Mouse (Mus musculus) left cerebral cortex, postnatal 4 days (tissue): ENCODE results near the gene Trak1. TPM values are rescaled to one million over a fixed set of nuclear protein-coding genes. Genes with fewer than 3 reads are reported as not detected.
A peak's percentile ranks its signal among the peaks of the same experiment; 100 is the strongest.

Experiments used
- DNase-seq: peaks from one replicate; pipeline ENCODE4 v3.0.0-alpha.2; 2022
- intact Hi-C: fragments of 180-260 bp; cut with DNase I; formaldehyde crosslinking; loops from one replicate; pipeline ENCODE4 v1.15.1; 2025
- total RNA-seq, 2 experiments: library from RNA; stranded (reverse); gene quantifications; 2 replicates each; pipeline ENCODE4 v1.2.3; 2021

The Trak1 gene
- total RNA-seq, 2 experiments from 2014 or later = 208 to 215 TPM

DNA sequence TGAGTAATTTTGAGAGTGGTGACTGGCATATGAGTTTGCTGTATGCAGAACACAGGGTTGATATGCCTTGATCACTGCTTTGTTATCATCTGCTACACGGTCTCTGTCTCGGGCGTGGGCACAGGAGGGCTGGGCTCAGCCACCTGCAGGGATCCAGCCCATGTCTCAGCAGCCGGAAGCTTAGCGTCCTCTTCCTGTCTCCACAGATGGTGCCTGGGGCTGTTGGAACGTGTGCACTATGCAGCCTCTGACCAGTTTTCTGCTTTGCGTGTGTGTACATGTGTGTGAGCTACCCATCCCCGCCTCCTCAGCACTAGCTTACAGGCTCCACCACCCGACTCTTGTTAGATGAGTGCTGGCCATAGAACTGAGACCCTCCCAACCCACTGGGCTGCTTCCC lies 63.7 kb downstream of the Trak1 start:
- intact Hi-C loops = no loop called here
- DNase-seq = peak; percentile 56

GRCm38 (mm10) chr9:121363932-121364331 lies 66.6 kb downstream of the Trak1 start:
- intact Hi-C loops = no loop called here

GRCm38 (mm10) chr9:121366135-121366863 lies 69.0 kb downstream of the Trak1 start:
- intact Hi-C loops = no loop called here

More at GRCm38 (mm10) chr9:121363932-121364331, 66.6 kb downstream of the Trak1 start:
- DNase-seq = no peak

DNA sequence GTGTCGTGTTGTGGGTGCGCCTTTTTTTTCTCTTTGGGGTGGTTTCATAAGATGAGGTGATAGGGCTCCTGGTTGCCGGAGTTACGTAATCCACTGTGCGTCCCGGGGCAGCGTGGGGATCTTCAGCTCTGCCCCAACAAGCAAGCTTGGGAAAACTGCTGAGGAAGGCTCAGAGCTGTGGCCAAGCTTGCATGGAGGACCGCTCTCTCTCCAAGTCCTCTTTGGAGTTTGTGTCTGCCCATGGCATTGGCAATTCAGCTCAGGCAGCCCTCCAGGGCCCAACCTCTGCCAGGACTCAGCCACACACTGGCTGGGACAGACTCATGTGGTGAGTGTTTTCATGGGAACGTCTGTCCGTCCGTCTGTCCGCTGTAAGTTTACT lies 69.6 kb downstream of the Trak1 start:
- intact Hi-C loops = no loop called here

More at GRCm38 (mm10) chr9:121366135-121366863, 69.0 kb downstream of the Trak1 start:
- DNase-seq = peak; percentile 84

GRCm38 (mm10) chr9:121369573-121369972 lies 72.3 kb downstream of the Trak1 start:
- peak; percentile 53 for DNase-seq

More for the DNA sequence above, 69.6 kb downstream of the Trak1 start:
- DNase-seq = peak; percentile 85

DNA sequence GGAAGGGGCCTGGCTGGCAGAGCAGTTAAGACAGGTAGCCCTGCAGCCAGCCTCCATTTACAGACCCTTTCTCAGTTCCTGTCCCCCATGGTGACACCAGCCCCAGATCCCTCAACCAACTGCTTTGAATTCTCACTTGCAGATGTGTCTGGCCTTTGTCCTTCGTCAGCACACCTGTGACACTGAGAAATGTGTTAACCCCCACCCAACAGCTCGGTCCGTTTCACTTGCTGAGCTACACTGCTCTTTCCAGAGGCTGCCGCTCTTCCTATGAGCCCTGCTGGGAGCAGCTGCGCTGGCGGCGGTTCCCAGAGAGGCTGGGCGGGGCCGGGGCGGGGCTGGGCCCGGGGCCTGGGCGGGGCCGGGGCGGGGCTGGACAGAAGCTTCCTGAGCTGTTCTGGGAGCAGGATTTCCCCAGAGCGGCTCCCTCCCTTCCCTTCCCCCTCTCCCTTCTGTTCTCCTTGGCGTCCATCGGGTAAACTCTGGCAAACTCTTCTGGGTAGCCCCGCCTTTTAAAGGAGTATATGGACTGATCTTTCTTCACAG lies 74.1 kb downstream of the Trak1 start:
- DNase-seq = peak; percentile 89
- intact Hi-C loops = loop anchor here (5.0 kb wide), 2 partner anchors 74 to 94 kb away; partner anchors contain the start of genes Trak1 and Ulk4

More at GRCm38 (mm10) chr9:121369573-121369972, 72.3 kb downstream of the Trak1 start:
- intact Hi-C loops = no loop called here

DNA sequence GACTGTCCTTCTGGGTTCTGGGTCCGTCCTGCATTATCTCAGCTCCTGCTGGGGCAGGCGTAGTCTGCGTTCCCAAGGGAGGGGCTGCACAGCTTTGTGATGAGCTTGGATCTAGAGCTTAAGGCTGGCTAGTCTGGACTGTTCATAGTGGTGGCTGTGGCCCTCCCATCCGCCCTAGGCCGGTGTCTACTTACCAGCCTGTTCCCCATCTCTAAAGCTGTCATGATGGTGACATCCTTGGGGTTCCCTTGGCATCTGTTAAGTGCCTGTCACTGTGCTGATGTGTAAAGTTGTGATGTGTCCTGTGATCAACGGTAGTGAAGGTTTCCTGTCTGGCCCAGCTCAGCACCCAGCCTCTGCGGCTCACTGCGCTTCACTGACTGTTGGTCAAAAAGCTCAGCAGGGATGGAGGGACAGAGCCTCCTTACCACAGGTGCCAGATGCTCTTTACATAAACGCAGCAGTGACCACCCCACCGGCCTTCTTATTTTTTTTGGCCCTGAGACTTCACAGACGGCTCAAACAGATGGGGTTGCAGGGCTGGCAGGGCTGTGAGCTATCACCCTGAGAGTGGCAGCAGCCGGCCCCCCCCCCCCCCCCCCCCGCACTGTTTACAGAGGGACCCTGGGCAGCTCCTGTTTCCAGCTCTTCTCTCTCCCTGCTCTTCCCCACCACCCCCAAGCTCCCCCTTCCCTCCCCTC lies 74.8 kb downstream of the Trak1 start:
- DNase-seq = peak; percentile 74
- intact Hi-C loops = loop anchor here (5.0 kb wide), 2 partner anchors 75 to 95 kb away; partner anchors contain the start of genes Trak1 and Ulk4

DNA sequence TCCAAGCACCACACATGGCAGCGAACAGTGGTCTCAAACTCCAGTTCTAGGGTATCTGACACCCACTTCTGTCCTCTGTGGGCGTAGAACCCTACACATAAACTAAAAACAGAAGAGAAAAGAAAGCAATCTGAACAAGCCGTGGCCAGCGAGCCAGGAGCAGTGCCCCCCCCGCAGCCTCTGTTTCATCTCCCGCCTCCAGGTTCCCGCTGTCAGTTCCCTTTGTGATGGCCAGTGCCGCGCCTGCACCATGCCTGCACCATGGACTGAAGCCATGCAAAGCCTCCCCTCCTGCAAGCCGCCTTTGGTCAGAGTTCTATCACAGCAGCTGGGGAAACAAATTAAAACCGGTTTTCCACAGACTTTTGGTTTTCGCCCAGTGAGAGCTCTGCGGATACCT lies 75.8 kb downstream of the Trak1 start:
- DNase-seq = peak; percentile 53
- intact Hi-C loops = loop anchor here (5.0 kb wide), 2 partner anchors 76 to 96 kb away; partner anchors contain the start of genes Trak1 and Ulk4

GRCm38 (mm10) chr9:121373512-121373911 lies 76.2 kb downstream of the Trak1 start:
- DNase-seq = no peak
- intact Hi-C loops = loop anchor here (5.0 kb wide), 2 partner anchors 76 to 96 kb away; partner anchors contain the start of genes Trak1 and Ulk4

- peak; percentile 65 for DNase-seq
- intact Hi-C loops = loop anchor here (5.0 kb wide), 2 partner anchors 77 to 97 kb away; partner anchors contain the start of genes Trak1 and Ulk4
Measured at GRCm38 (mm10) chr9:121374076-121374863, 77.0 kb downstream of the Trak1 start.

- intact Hi-C loops = loop anchor here (5.0 kb wide), 2 partner anchors 78 to 98 kb away; partner anchors contain the start of genes Trak1 and Ulk4
Measured at GRCm38 (mm10) chr9:121374864-121375255, 77.6 kb downstream of the Trak1 start.

DNA sequence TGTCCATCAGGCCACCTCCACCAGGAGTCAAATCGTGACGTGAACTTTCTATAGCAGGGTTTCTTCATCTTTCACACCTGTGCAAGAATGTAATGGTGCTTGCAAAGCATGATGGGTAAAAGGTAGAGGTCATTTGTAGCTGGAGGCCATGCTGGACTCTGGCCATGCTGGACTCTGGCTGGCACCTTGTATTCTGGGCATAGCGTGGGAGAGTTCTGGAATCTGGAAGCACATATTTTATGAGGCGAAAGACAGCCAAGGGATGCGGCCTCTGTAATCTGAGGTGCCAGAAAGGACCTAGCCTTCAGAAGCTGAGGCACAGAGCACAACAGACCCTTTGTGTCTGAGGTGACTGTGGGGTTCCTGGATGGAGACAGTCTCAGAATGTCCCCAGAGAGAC lies 78.8 kb downstream of the Trak1 start:
- DNase-seq = no peak
- intact Hi-C loops = no loop called here

More at GRCm38 (mm10) chr9:121374864-121375255, 77.6 kb downstream of the Trak1 start:
- no peak for DNase-seq

DNA sequence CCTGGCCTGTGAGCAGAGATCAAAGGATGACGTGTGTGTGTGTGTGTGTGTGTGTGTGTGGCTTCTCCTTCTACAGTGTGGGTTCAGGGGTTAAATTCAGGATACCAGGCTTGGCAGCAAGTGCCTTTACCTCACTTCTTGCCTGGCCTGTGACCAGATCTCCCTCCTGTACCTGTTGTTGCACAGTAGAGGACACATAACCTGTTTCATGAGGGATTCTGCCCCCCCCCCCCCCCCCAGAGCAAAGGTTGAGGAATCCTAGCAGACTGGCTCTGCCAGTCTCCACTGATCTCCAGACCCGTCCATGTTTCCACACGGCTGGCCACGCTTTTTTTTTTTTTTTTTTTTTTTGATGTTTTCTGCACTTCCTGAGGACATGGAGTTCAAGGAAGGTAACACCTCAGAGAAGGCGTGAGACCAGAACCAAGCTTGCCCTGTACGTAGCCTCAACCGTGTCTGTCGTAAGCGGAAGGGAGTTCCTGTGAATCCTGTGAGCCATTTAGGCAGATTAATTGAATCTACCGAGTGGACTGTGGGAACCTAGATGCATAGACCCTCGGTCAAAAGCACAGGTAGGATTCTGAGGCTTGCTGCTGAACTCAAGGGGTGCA lies 83.1 kb downstream of the Trak1 start:
- DNase-seq = no peak
- intact Hi-C loops = loop anchor here (10.0 kb wide), 1 partner anchor 224 kb away; no protein-coding TSS in a partner anchor

DNA sequence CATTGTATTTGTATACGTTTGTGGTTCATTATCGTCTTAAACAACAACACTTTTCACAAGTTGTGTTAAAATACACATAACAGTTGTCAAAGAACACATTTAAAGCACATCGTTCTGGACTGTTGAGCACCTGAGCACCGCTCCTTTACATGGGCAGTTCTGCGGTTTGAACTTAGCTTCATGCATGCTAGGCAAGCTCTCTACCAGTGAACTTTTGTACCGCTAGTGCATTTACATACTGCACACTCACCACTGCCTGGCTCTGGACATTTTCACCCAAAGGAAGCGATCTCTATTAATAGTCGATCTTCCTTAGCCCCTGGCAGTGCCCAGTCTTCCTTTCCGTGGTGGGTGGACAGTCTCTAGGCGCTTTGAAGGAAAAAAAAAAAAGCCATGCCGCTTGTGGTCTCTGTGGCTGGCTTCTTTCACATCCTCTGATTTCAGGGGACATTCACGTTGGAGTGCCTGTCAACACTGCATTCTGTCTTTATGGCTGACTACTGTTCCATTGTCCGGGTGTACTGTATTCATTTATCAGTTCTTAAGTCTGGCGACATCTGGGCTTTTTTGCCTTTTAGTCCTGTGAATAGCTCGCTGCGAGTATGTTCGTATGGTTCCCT lies 84.5 kb downstream of the Trak1 start:
- DNase-seq = no peak
- intact Hi-C loops = loop anchor here (10.0 kb wide), 1 partner anchor 223 kb away; no protein-coding TSS in a partner anchor

- DNase-seq = no peak
- intact Hi-C loops = loop anchor here (10.0 kb wide), 1 partner anchor 222 kb away; no protein-coding TSS in a partner anchor
Measured at GRCm38 (mm10) chr9:121382568-121382967, 85.3 kb downstream of the Trak1 start.

- peak; percentile 86 for DNase-seq
Measured at GRCm38 (mm10) chr9:121383180-121383586, 85.9 kb downstream of the Trak1 start.

DNA sequence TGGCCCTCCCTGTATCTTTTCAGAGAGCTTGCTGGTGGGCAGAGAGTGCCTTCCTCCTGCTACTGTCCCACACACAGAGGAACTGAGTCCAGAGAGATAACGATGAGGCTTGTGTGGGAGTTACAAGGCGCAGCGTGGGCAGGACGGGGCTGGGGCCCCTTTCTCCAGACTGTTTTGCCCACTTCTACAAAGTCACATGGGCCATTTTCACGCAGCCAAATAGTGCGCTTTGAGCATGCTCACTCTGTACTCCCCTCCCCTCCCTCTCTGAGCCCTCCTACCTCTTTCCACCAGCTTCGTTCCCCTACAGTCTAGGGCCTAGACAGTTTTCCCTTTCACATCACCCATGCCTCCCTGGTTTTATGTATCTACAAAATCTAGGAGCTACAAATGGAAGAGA lies 87.3 kb downstream of the Trak1 start:
- no peak for DNase-seq
- intact Hi-C loops = loop anchor here (10.0 kb wide), 1 partner anchor 220 kb away; no protein-coding TSS in a partner anchor

More at GRCm38 (mm10) chr9:121383180-121383586, 85.9 kb downstream of the Trak1 start:
- intact Hi-C loops = loop anchor here (10.0 kb wide), 1 partner anchor 222 kb away; no protein-coding TSS in a partner anchor

DNA sequence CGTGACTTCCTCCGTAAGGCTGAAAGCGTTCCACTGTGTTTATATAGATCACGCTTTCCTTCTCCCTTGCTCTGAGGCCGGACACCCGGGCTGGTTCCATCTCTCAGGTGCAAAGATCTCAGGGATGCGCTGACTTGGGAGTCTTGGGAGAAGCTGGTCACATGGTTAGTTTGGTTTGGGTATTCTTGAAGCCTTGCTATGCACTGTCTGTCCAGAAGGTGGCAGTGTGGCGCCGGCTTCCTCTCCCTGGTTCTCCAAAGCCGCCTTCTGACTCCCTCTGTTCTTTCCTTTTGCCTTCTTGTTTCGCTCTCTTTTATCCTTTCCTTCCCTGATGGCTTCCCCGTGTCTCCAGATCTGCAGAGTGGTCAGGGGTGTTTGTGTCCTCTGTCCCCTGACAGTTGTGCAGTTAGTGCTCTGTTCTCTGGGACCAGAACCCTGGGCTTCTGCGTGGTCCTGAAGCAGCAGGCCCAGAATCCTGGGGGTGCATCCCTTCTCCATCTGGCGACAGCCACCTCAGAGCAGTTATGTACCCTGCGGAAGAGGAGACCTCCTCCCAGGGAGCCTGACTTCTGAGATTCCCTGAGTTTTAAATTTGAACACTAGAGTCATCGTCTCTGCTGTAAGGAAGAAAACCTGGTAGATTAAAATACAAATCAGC lies 87.9 kb downstream of the Trak1 start:
- DNase-seq = peak; percentile 83
- intact Hi-C loops = loop anchor here (10.0 kb wide), 1 partner anchor 220 kb away; no protein-coding TSS in a partner anchor
